Mouse (Mus musculus): ENCODE measurements around the gene Ankrd23.

DNA sequence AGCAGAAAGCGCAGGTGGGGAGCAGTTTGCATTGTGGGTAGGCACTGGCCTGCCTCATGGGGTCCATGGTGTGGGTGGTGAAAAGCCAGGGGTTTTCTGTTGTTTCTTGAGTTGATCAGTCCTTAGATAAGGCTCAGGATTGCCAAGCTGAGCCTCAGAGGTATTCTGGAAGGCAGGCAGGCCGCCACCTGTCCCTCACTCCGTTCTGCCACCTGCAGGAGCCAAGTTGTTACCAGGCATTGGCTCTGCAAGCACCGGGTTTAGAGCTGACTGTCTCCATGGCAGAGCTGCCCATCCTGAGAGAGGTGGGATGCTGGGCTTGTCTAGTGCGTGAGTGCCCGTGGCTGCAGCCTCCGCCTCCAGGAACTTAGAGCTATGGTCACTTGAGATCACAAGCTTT, 14.5 kb downstream of the Ankrd23 start:
- TF ChIP-seq POLR2A (IDR thresholded peaks at IDR 0.05; ENCODE audit: borderline replicate concordance, low read depth, low read length) = no peak
- TF ChIP-seq CTCF (IDR thresholded peaks at IDR 0.05; ENCODE audit: low read depth, low read length) = no peak
